13 mouse cellular contexts compared by ENCODE assay signal in genomic region chr1:158258685-158259292, GRCm38 (mm10).
"Had no signal": no experiment of that assay in that cellular context is flagged by ENCODE, and none has a peak within 500 bp of the region (broad histone marks: within the 10 kb centered on the region; RNA-seq: fewer than 3 reads in every experiment).

No protein-coding gene starts in this region.

- H3K27ac ChIP-seq: left cerebral cortex, adult 2 months; limb, embryonic 10.5 days; liver, embryonic 15.5 days had no signal

- H3K27me3 ChIP-seq: liver, embryonic 15.5 days; megakaryocyte, embryonic 14.5 days had no signal

- H3K4me2 ChIP-seq: liver, embryonic 11.5 days; liver, embryonic 15.5 days had no signal

- H3K4me3 ChIP-seq: left cerebral cortex, adult 2 months; limb, embryonic 10.5 days; liver, embryonic 15.5 days; megakaryocyte, embryonic 14.5 days had no signal

- DNase-seq: kidney, adult 8-10 months; kidney, postnatal 25 days; lung, adult 2 months; lung, postnatal 4 days; right cerebral cortex, postnatal 14 days; thymus, postnatal 4 days had no signal

- ATAC-seq: intestine, postnatal 0 days; lung, postnatal 0 days had no signal

- H3K36me3 ChIP-seq: limb, embryonic 10.5 days; liver, embryonic 15.5 days had no signal

- H3K4me1 ChIP-seq: liver, embryonic 15.5 days; megakaryocyte, embryonic 14.5 days had no signal

- H3K9ac ChIP-seq: liver, embryonic 15.5 days had no signal

- H3K9me3 ChIP-seq: limb, embryonic 10.5 days; liver, embryonic 15.5 days had no signal
